Mouse (Mus musculus) thymus, adult 2 months (tissue): ENCODE results near the gene Dpf3.

ENCODE experiments used
- CTCF ChIP-seq: fragments of 200-500 bp; IDR thresholded peaks from 2 replicates; pipeline ENCODE4 v1.5.1; 2012; ENCODE audit warnings: mild to moderate bottlenecking, control low read depth, low read length, moderate library complexity, borderline replicate concordance; ENCODE audit not compliant: control insufficient read depth, poor library complexity, insufficient read depth; ENCODE audit errors: extremely low read depth
- POLR2A ChIP-seq: fragments of 200-500 bp; IDR thresholded peaks from 2 replicates; pipeline ENCODE4 v1.6.1; 2012; ENCODE audit warnings: mild to moderate bottlenecking, low read length, control low read depth, moderate library complexity; ENCODE audit not compliant: control insufficient read depth, poor library complexity, insufficient read depth; ENCODE audit errors: extremely low read depth

- TF ChIP-seq CTCF (no peak), POLR2A (no peak)
Observed at GRCm38 (mm10) chr12:83247669-83248068, 239.8 kb downstream of the Dpf3 start.
